Mouse (Mus musculus) hindbrain, postnatal 0 days (tissue): ENCODE results near the gene Upk3a. TPM values are rescaled to one million over a fixed set of nuclear protein-coding genes. Genes with fewer than 3 reads are reported as not detected.

Source experiments
- ATAC-seq: fragments of 200-750 bp; cut with Nextera tagmentation; 2 replicates; pipeline ENCODE4 v1.8.0; 2017; ENCODE audit warnings: mild to moderate bottlenecking, moderate TSS enrichment, moderate library complexity
- DNase-seq: peaks from one replicate; pipeline ENCODE4 v3.0.0-alpha.2; 2015; ENCODE audit warnings: low spot score
- H3K27ac ChIP-seq: fragments of 300-500 bp; sonication (generic); 2 replicates; pipeline ENCODE4 v1.5.1; 2014; ENCODE audit warnings: mild to moderate bottlenecking
- H3K27me3 ChIP-seq: fragments of 300-500 bp; sonication (generic); 2 replicates; pipeline ENCODE4 v1.6.1; 2014; ENCODE audit warnings: low read length, mixed read lengths; ENCODE audit not compliant: insufficient read depth
- H3K36me3 ChIP-seq: fragments of 300-500 bp; sonication (generic); 2 replicates; pipeline ENCODE4 v1.6.1; 2014; ENCODE audit warnings: low read length, mixed read lengths; ENCODE audit not compliant: insufficient read depth
- H3K4me1 ChIP-seq: fragments of 300-500 bp; sonication (generic); 2 replicates; pipeline ENCODE4 v1.6.1; 2014; ENCODE audit warnings: antibody characterized with exemption, low read length, mixed read lengths; ENCODE audit not compliant: insufficient read depth
- H3K4me2 ChIP-seq: fragments of 300-500 bp; sonication (generic); 2 replicates; pipeline ENCODE4 v1.6.1; 2014; ENCODE audit warnings: low read depth, mild to moderate bottlenecking, low read length, moderate library complexity, mixed read lengths
- H3K4me3 ChIP-seq: fragments of 300-500 bp; sonication (generic); 2 replicates; pipeline ENCODE4 v1.5.1; 2014; ENCODE audit warnings: low read length
- H3K9ac ChIP-seq: fragments of 300-500 bp; sonication (generic); replicated peaks from 2 replicates; pipeline ENCODE4 v1.6.1; 2014; ENCODE audit warnings: mild to moderate bottlenecking, low read length, moderate library complexity, mixed read lengths
- H3K9me3 ChIP-seq: fragments of 300-500 bp; sonication (generic); 2 replicates; pipeline ENCODE4 v1.6.1; 2016; ENCODE audit warnings: low read length, mixed read lengths
- CTCF ChIP-seq: IDR thresholded peaks from 2 replicates; pipeline ENCODE4 v1.5.1; 2016; ENCODE audit warnings: antibody characterized with exemption, control low read depth, low read depth
- WGBS: fragments of 180-500 bp; shearing (Covaris S2); extraction: QIAGEN DNeasy Blood & Tissue Kit; methylation state at CpG from one replicate; pipeline ENCODE4 v1.1.7; 2014; 5-methylcytosine and 5-hydroxymethylcytosine counted together
- polyA plus RNA-seq: library from polyadenylated mRNA; unstranded; fragments of >200 nt; fragmentation: Nextera tagmentation; extraction: Ambion mirVana; gene quantifications from 2 replicates; pipeline ENCODE4 v1.2.1, GENCODE M21; 2015
- total RNA-seq: library from RNA; depleted of rRNA; stranded (reverse); fragments of >200 nt; gene quantifications from 2 replicates; pipeline ENCODE4 v1.2.3, GENCODE M21; 2014

Gene Upk3a
- total and polyA plus RNA-seq, 2 experiments from 2014 or later, result 2.6 to 6.5 TPM

- 2% methylated on average over 28 of the region's 59 CpGs for WGBS
- no peak for TF ChIP-seq CTCF
Measured at GRCm38 (mm10) chr15:84987874-84988825, 28.8 kb upstream of the Upk3a start, which contains the start of gene 5031439G07Rik. TSS of gene 5031439G07Rik (minus strand) at chr15:84988551.

GRCm38 (mm10) chr15:84989098-84989497 is 27.8 kb upstream of the Upk3a start:
- Histone ChIP-seq H3K36me3 (no peaks in the 10 kb centered on the region), H3K9me3 (no peaks in the 10 kb centered on the region), H3K4me3 (no peak overlapping the region), H3K27ac (no peak overlapping the region), H3K9ac (no peak overlapping the region), H3K4me2 (no peak overlapping the region), H3K4me1 (peaks cover 21% of the 10 kb centered on the region), H3K27me3 (no peaks in the 10 kb centered on the region)
- DNase-seq (no peak), ATAC-seq (no peak)
- TF ChIP-seq CTCF, result no peak
- WGBS, result 72% methylated on average over 3 of the region's 3 CpGs

More at GRCm38 (mm10) chr15:84987874-84988825, 28.8 kb upstream of the Upk3a start, which contains the start of gene 5031439G07Rik:
- DNase-seq, result peak; percentile 97
- Histone ChIP-seq H3K4me1 (peaks cover 27% of the 10 kb centered on the region), H3K4me3 (peak within 1 kb of the TSS; percentile 82), H3K4me2 (peak within 1 kb of the TSS; percentile 93), H3K9me3 (no peaks in the 10 kb centered on the region), H3K36me3 (no peaks in the 10 kb centered on the region), H3K27ac (peak within 1 kb of the TSS; percentile 90), H3K9ac (peak within 1 kb of the TSS; percentile 97), H3K27me3 (no peaks in the 10 kb centered on the region)
- peak; percentile 95 for ATAC-seq

- ATAC-seq, result no peak
- TF ChIP-seq CTCF, result no peak
- Histone ChIP-seq H3K9me3 (no peaks in the 10 kb centered on the region), H3K4me2 (no peak overlapping the region), H3K4me3 (no peak overlapping the region), H3K36me3 (no peaks in the 10 kb centered on the region), H3K27me3 (no peaks in the 10 kb centered on the region), H3K27ac (no peak overlapping the region), H3K9ac (no peak overlapping the region), H3K4me1 (peaks cover 20% of the 10 kb centered on the region)
- 35% methylated on average over 7 of the region's 7 CpGs for WGBS
- peak; percentile 36 for DNase-seq
Measured at GRCm38 (mm10) chr15:84989771-84990170, 27.2 kb upstream of the Upk3a start.

GRCm38 (mm10) chr15:84994498-84994897 is 22.4 kb upstream of the Upk3a start:
- H3K27ac ChIP-seq, result no peak overlapping the region
- ATAC-seq (no peak), DNase-seq (no peak)
- no peak overlapping the region for H3K4me2 ChIP-seq
- WGBS, result 47% methylated on average over 6 of the region's 6 CpGs
- H3K9me3 ChIP-seq, result no peaks in the 10 kb centered on the region
- H3K9ac ChIP-seq, result no peak overlapping the region
- TF ChIP-seq CTCF, result no peak
- no peak overlapping the region for H3K4me3 ChIP-seq
- H3K36me3 ChIP-seq, result no peaks in the 10 kb centered on the region
- H3K4me1 ChIP-seq, result 0 out of 2 replicates have a peak, but pooled peaks cover 5% of the 10 kb centered on the region
- H3K27me3 ChIP-seq, result no peaks in the 10 kb centered on the region

DNA sequence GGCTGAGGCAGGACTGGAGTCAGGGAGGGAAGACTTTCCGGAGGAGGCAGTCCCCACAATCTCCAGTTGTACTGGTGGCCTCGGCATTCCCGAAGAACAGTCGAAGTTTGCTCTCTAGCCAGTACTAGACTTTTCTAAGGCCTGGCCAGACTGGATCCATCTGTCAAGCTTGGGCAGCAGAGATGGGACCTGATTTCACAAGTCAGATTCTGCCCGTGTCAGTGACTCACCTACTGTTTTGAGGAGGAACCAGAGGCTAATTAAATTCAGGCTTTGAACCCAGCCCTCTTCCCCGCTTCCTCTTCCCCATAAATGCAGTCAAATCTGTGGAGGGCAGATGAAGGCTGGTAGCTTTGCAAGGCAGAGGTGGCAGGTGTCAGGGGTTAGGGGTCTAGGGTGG is 21.9 kb upstream of the Upk3a start:
- ATAC-seq (no peak), DNase-seq (no peak)
- WGBS, result 52% methylated on average over 6 of the region's 6 CpGs
- Histone ChIP-seq H3K9me3 (no peaks in the 10 kb centered on the region), H3K27me3 (no peaks in the 10 kb centered on the region), H3K4me3 (no peak overlapping the region), H3K36me3 (no peaks in the 10 kb centered on the region), H3K4me2 (no peak overlapping the region), H3K4me1 (no peaks in the 10 kb centered on the region), H3K9ac (no peak overlapping the region), H3K27ac (no peak overlapping the region)
- TF ChIP-seq CTCF, result no peak

DNA sequence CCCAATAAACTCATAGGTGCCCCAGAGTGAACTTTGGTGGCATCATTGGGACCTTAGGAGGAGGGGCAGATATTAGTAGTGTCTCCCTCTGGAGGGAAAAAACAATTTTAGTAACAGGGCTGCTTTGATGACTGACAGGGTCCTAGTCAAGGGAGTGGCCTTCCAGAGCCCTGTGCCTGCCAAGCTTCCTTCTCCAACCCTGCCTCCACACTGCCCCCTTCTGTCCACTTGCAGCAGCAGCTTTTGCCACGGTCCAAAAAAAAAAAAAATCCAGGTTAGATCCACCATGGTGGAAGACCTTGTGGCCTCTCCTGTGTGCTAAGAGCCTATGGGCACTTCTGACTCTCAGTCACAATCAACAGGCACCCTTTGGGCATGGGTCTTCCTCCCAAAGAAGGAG is 21.0 kb upstream of the Upk3a start:
- Histone ChIP-seq H3K4me1 (no peaks in the 10 kb centered on the region), H3K9me3 (no peaks in the 10 kb centered on the region), H3K9ac (no peak overlapping the region), H3K27me3 (no peaks in the 10 kb centered on the region), H3K36me3 (no peaks in the 10 kb centered on the region), H3K27ac (no peak overlapping the region), H3K4me2 (no peak overlapping the region), H3K4me3 (no peak overlapping the region)
- peak; percentile 73 for TF ChIP-seq CTCF
- 0% methylated on average over 1 of the region's 1 CpGs for WGBS
- DNase-seq (peak; percentile 67), ATAC-seq (no peak)
